Mouse (Mus musculus) G1E-ER4 (cell line): ENCODE measurements around the gene Numb. TPM values are rescaled to one million over a fixed set of nuclear protein-coding genes. Genes with fewer than 3 reads are reported as not detected.

Experiments
- GATA1 ChIP-seq: IDR thresholded peaks from one replicate; pipeline ENCODE4 v1.8.0; 2012; ENCODE audit warnings: low read length, inconsistent platforms
- polyA plus RNA-seq: library from polyadenylated mRNA; stranded (reverse); fragments of >175 nt; gene quantifications from 2 replicates; pipeline ENCODE4 v1.2.3, GENCODE M21; 2012

Gene Numb
- polyA plus RNA-seq, 1 experiment: 24.1 TPM

DNA sequence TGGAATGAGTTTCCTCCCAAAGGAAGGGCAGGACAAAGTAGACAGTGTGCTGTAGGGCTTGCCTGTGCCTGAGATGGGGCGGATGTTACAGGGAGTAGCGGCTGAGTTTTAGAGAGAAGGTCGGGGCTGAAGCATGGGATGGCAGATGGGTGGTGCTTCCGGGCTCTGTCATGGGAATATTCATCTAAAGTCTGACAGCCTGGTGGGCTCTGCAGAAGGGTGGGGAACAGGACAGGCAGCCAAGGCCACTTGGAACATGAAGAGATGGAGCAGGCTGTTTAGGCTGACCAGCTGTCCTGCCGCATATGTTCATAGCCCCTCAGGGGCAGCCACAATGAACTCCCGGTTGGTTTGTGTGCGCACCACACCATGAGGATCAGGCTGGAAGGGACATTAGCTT is 140.5 kb downstream of the Numb start:
- no peak for TF ChIP-seq GATA1

DNA sequence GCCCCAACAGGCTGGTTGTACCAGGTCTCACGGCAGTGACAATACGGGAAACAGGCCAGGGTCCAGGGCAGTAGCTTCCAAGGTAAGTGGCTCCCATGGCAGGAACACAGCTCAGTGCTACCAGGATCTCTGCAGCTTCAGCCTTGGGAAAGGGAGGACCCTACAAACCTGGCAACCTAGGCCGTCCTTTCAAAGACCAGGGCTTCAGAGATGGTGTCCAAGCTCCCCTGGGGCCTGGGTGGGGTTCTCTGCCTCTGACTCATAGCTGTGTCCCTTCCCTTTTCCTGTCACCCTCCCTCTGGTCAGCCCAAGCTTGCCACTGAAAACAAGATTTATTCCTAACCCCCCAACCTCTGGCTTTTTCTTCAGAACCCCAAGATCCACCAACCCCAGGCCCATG is 141.6 kb downstream of the Numb start:
- TF ChIP-seq GATA1: no peak

DNA sequence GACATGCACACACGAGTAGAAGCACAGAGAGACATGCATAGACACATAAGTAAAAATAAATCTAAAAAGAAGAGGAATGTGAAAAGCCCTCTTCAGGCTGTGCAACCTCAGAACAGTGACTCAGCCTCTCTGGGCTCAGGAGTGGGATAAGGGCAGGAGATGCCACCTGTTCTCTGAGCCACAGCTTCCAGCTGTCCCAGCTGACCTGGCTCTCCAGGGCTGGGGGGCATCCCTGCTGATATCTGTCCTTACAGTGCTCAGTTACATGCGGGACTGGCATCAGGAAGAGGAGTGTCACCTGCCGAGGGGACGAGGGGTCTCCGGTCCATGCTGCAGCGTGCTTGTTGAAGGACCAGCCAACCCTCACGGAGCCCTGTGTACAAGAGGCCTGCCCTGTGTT is 145.0 kb downstream of the Numb start:
- TF ChIP-seq GATA1: no peak

DNA sequence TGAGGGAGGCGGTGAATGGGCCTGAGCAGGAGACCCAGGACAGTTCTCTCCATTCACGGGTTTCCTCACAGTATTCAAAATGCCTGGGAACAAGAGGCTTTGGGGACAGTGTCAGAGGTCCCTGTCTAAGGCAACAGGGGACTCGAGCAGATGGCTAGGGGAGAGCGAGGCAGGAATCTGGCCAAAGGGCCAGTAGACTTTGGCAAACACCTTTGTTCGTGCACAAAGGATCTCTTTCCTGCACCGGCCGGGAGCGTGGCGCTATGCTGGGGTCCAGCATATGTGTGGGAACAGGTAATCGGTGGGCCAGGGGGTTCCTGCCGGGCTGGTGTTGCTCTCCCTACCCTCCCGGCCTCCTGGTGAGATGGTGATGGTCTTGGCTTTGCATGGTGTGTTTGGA is 146.1 kb downstream of the Numb start:
- no peak for TF ChIP-seq GATA1

DNA sequence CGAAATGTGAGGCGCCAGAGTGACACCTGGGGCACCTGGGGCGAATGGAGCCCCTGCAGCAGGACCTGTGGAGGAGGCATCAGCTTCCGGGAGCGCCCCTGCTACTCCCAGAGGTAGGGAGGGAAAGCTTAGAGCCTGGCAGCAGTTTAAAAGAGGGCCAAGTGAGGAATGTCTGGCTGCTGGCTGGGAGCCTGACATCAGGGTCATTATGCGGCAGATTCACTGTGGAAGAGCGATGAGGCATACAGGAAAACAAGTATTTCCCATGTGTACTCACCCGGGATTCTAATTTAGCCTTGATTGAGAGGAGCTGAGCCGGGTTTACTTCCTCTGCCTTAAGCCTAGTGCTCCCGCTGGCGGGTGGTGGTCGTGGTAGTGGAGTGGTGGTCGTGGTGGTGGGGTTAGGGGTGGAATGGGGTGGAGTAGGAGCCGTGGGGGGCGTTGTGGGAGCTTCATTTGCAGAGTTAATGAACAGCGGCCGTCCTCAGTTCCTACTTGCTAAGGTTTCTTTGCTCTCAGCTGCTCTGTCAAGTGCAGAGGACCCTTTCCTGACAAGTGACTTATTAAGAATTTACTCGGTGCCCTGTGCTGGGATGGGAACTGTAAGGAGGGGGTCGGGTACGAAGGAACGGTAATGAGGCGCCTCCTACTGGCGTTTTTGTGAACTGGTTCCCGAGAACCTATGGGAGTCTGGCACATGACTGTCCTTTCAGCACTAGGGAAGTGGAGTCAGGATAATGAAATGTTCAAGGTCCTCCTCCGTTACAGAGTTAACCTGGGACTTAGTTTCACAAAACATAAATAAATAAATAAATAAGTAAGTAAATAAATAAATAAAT is 151.1 kb downstream of the Numb start:
- no peak for TF ChIP-seq GATA1

DNA sequence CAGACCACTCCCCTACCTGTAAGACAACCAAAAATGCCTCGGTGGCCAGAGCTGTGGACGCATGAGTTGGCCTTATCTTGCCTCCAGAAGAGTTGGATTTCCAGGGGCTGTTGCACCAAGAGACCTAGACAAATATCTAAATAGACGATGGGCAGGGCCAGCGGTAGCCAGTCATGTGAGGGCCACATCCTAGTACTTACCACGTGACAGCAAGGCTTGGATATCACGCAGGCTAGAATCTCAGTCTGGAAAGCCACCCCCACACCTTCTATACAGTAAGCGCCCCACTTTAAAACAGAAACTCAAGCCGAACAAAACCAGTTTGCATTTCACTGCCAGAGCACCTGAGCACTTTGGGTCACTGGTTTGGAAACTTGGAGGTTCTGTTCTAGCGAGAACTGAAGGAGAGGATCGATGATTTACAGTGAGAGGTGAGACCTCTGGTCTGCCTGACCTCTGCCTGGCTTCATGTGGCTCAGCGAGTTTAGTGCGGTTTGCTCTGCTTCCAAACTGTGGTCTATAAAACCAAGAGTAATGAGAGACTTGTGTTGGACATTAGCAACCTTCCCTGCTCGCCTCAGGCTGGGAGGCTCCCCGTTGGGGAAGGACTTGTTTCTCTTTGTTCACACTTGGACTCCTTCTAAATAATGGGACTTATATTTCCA is 153.4 kb downstream of the Numb start:
- no peak for TF ChIP-seq GATA1

DNA sequence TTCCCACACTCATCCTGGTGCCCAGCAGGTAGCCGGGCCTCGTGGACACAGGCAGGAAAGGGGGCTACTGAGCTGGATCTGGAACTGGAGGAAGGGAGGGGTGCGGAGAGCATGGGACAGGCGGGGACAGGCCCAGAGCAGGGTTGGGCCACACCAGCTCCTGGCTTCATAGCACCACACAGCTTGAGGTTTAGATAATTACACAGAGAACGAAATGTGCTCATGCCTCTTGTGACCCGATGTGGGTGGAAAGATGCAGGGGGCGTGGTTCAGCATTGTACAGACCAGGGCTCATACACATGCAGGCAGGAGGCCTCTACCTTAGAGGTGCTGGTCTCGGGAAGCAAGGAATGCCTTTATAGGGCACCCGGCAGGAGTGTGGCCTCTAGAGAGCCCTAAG is 153.9 kb downstream of the Numb start:
- TF ChIP-seq GATA1: no peak

DNA sequence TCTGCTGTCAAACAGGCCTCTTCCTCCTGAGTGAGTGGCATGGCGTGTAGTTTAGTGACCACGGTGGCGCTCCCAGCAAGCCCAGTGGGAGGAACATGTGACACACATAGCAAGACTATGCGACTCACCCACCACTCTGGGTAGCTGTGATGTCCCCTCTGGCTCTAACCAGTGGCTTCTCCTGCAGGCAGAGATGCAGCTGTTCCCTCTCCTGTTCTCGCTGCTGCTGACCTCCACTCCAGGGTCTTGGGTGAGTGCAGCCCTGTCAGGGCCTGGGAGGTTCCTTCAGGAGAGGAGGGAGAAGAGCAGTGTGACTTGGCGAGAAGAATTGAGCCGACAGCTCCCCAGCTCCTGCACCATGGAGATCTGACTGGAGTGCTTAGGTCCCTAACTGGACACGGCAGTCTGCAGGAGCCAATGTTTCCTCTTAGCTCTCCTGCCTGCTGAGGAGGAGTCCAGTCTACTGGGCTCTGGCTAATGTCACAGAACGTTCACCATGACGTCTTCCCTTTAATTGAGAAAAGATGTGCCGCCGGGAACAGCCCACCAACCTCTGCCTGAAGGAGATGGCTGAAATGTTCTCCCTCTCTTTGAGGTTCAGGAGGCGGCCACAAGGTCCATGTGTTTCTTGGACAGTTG is 155.7 kb downstream of the Numb start:
- TF ChIP-seq GATA1: no peak

DNA sequence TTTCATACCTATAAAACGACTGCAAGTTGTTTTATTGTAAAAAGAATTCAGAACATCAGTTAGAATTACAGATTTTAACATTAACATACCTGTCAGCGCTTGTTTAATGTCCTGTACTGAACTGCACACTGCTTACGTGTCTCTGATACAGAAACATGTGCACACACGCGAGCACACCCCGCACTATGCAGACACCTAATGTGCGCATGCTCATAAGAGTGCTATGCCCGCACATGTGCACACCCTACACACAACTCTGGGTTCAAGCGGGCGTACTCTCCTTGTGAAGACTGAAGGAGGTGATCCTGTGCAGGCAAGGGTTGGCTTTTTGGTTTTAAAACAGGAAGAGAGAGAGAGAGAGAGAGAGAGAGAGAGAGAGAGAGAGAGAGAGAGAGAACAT is 157.2 kb downstream of the Numb start:
- no peak for TF ChIP-seq GATA1

- no peak for TF ChIP-seq GATA1
Measured at GRCm38 (mm10) chr12:83764044-83764365, 157.7 kb downstream of the Numb start.

- TF ChIP-seq GATA1: no peak
Measured at GRCm38 (mm10) chr12:83763311-83764043, 158.3 kb downstream of the Numb start, which contains the start of gene Papln. TSS of gene Papln (plus strand) at chr12:83763634.

DNA sequence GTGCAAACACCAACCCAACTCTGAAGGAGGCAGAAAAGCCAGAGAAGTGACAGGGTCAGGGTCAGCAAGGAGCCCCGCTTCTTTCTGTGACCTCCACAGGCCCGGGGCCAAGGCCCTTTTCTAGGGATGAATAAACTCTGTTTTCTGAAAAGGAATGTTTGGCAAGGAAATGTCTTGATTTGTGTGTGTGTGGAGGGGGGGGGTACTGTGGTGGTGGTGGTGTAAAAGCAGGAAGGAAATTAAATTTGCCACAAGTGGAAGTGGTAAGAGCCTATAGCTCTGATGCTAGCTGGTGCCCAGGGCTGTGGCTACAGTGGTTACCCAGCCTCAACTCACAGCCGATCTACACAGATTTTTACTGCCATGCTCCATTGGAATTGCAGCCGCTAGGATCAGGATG is 159.0 kb downstream of the Numb start:
- TF ChIP-seq GATA1: no peak

- no peak for TF ChIP-seq GATA1
Measured at GRCm38 (mm10) chr12:83760201-83760600, 161.5 kb downstream of the Numb start.

GRCm38 (mm10) chr12:83758735-83759134 is 163.0 kb downstream of the Numb start:
- no peak for TF ChIP-seq GATA1

DNA sequence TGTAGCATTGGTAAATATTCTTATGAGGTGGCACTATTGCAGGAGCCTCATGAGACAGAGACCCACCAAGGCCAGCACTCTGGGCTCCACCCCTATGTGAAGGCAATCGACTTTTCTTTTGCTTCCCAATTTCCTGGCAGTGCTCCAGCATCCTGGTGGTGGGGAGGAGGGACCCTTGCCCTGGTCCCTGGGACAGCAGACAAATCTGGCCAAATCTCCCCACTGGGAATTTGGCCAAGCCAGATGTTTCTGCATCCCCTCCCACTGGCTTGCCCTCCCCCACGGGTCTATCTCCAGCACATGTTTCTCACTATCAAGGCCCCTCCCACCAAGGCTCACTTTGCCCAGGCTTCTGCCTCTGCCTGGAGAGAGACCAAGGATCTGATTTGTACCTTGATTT is 169.2 kb downstream of the Numb start:
- TF ChIP-seq GATA1: no peak

- no peak for TF ChIP-seq GATA1
Measured at GRCm38 (mm10) chr12:83749186-83749585, 172.5 kb downstream of the Numb start.

Other genes starting within 250 kb of the Numb start
- gene Psen1, start 233.8 kb downstream of the Numb start, polyA plus RNA-seq: 23.5 and 23.9 TPM in 2 replicates
- not detected in 2 replicates for gene Papln, start 158.3 kb downstream of the Numb start, polyA plus RNA-seq
- 89.8 and 95.7 TPM in 2 replicates for gene Riox1, start 28.7 kb upstream of the Numb start, polyA plus RNA-seq
- gene Heatr4, start 62.9 kb upstream of the Numb start, polyA plus RNA-seq: not detected in 2 replicates
- gene Acot2, start 65.9 kb upstream of the Numb start, polyA plus RNA-seq: not detected in 2 replicates
- gene Acot1, start 87.6 kb upstream of the Numb start, polyA plus RNA-seq: not detected in 2 replicates
- not detected in 2 replicates for gene Acot4, start 116.4 kb upstream of the Numb start, polyA plus RNA-seq
- gene Gm49366, start 117.0 kb upstream of the Numb start, polyA plus RNA-seq: not detected in 2 replicates
- gene Acot3, start 130.2 kb upstream of the Numb start, polyA plus RNA-seq: not detected in 2 replicates
- gene Acot5, start 147.4 kb upstream of the Numb start, polyA plus RNA-seq: not detected in 2 replicates
- not detected in 2 replicates for gene Acot6, start 178.7 kb upstream of the Numb start, polyA plus RNA-seq
- not detected in 2 replicates for gene Dnal1, start 192.4 kb upstream of the Numb start, polyA plus RNA-seq
- gene Pnma1, start 226.6 kb upstream of the Numb start, polyA plus RNA-seq: 0.11 and 0.14 TPM in 2 replicates